Mouse (Mus musculus): ENCODE measurements at regions not wholly inside any gene's neighbourhood (a gene's known extent, or its start where the extent isn't known, plus 50 kb on each side); places are given as distances from the start of the nearest gene placed in this dataset.

- no peak overlapping the region for H3K4me3 ChIP-seq (ENCODE audit: low read depth, low read length)
- ATAC-seq (ENCODE audit: insufficient read depth, low FRiP score, low TSS enrichment) = no peak
Observed at GRCm38 (mm10) chr7:36317466-36318212, 380.3 kb upstream of the Tshz3 start.

GRCm38 (mm10) chr7:36313751-36314150 lies 384.2 kb upstream of the Tshz3 start:
- 89% methylated on average over 1 of the region's 1 CpGs for WGBS
- H3K4me3 ChIP-seq (ENCODE audit: low read depth, low read length) = no peak overlapping the region
- H3K27ac ChIP-seq (ENCODE audit: low read depth, low read length) = no peak overlapping the region
- ATAC-seq (ENCODE audit: insufficient read depth, low FRiP score, low TSS enrichment) (no peak), DNase-seq (ENCODE audit: low spot score) (no peak)
- H3K36me3 ChIP-seq (ENCODE audit: control insufficient read depth, insufficient read depth, low read length) = no peaks in the 10 kb centered on the region
- no peak overlapping the region for H3K9ac ChIP-seq (ENCODE audit: low read length)
- H3K9me3 ChIP-seq (ENCODE audit: control insufficient read depth, low read length) = no peaks in the 10 kb centered on the region
- H3K27me3 ChIP-seq (ENCODE audit: control insufficient read depth, insufficient read depth, low read length) = no peaks in the 10 kb centered on the region
- no peaks in the 10 kb centered on the region for H3K4me1 ChIP-seq (ENCODE audit: control insufficient read depth, insufficient read depth, low read length)
- no peak overlapping the region for H3K4me2 ChIP-seq (ENCODE audit: low read depth)

More at GRCm38 (mm10) chr7:36317466-36318212, 380.3 kb upstream of the Tshz3 start:
- DNase-seq (ENCODE audit: low spot score) = peak; percentile 13
- no peaks in the 10 kb centered on the region for H3K4me1 ChIP-seq (ENCODE audit: control insufficient read depth, insufficient read depth, low read length)
- 36% methylated on average over 3 of the region's 3 CpGs for WGBS
- no peak overlapping the region for H3K27ac ChIP-seq (ENCODE audit: low read depth, low read length)
- no peak overlapping the region for H3K9ac ChIP-seq (ENCODE audit: low read length)
- no peaks in the 10 kb centered on the region for H3K36me3 ChIP-seq (ENCODE audit: control insufficient read depth, insufficient read depth, low read length)
- H3K27me3 ChIP-seq (ENCODE audit: control insufficient read depth, insufficient read depth, low read length) = no peaks in the 10 kb centered on the region
- H3K4me2 ChIP-seq (ENCODE audit: low read depth) = no peak overlapping the region
- H3K9me3 ChIP-seq (ENCODE audit: control insufficient read depth, low read length) = no peaks in the 10 kb centered on the region

- no peak overlapping the region for H3K9ac ChIP-seq (ENCODE audit: low read length)
- no peak for DNase-seq (ENCODE audit: low spot score)
- no peaks in the 10 kb centered on the region for H3K36me3 ChIP-seq (ENCODE audit: control insufficient read depth, insufficient read depth, low read length)
- H3K4me1 ChIP-seq (ENCODE audit: control insufficient read depth, insufficient read depth, low read length) = no peaks in the 10 kb centered on the region
- no peak for ATAC-seq (ENCODE audit: insufficient read depth, low FRiP score, low TSS enrichment)
- WGBS = 90% methylated on average over 5 of the region's 5 CpGs
- no peak overlapping the region for H3K4me2 ChIP-seq (ENCODE audit: low read depth)
- H3K9me3 ChIP-seq (ENCODE audit: control insufficient read depth, low read length) = no peaks in the 10 kb centered on the region
- no peaks in the 10 kb centered on the region for H3K27me3 ChIP-seq (ENCODE audit: control insufficient read depth, insufficient read depth, low read length)
- H3K4me3 ChIP-seq (ENCODE audit: low read depth, low read length) = no peak overlapping the region
- no peak overlapping the region for H3K27ac ChIP-seq (ENCODE audit: low read depth, low read length)
Observed at GRCm38 (mm10) chr7:36309761-36310605, 387.9 kb upstream of the Tshz3 start.

- Histone ChIP-seq H3K27me3 (ENCODE audit: control insufficient read depth, insufficient read depth, low read length) (no peaks in the 10 kb centered on the region), H3K4me3 (ENCODE audit: low read depth, low read length) (no peak overlapping the region), H3K4me1 (ENCODE audit: control insufficient read depth, insufficient read depth, low read length) (no peaks in the 10 kb centered on the region), H3K9ac (ENCODE audit: low read length) (no peak overlapping the region), H3K36me3 (ENCODE audit: control insufficient read depth, insufficient read depth, low read length) (no peaks in the 10 kb centered on the region), H3K4me2 (ENCODE audit: low read depth) (no peak overlapping the region), H3K9me3 (ENCODE audit: control insufficient read depth, low read length) (no peaks in the 10 kb centered on the region), H3K27ac (ENCODE audit: low read depth, low read length) (no peak overlapping the region)
- 90% methylated on average over 9 of the region's 9 CpGs for WGBS
- DNase-seq (ENCODE audit: low spot score) = no peak
- no peak for ATAC-seq (ENCODE audit: insufficient read depth, low FRiP score, low TSS enrichment)
Observed at GRCm38 (mm10) chr7:36308726-36309125, 389.2 kb upstream of the Tshz3 start.

GRCm38 (mm10) chr7:36308106-36308620 lies 389.8 kb upstream of the Tshz3 start:
- Histone ChIP-seq H3K27me3 (ENCODE audit: control insufficient read depth, insufficient read depth, low read length) (no peaks in the 10 kb centered on the region), H3K4me3 (ENCODE audit: low read depth, low read length) (no peak overlapping the region), H3K27ac (ENCODE audit: low read depth, low read length) (no peak overlapping the region), H3K4me1 (ENCODE audit: control insufficient read depth, insufficient read depth, low read length) (no peaks in the 10 kb centered on the region), H3K9ac (ENCODE audit: low read length) (no peak overlapping the region), H3K9me3 (ENCODE audit: control insufficient read depth, low read length) (no peaks in the 10 kb centered on the region), H3K36me3 (ENCODE audit: control insufficient read depth, insufficient read depth, low read length) (no peaks in the 10 kb centered on the region), H3K4me2 (ENCODE audit: low read depth) (no peak overlapping the region)
- 85% methylated on average over 10 of the region's 10 CpGs for WGBS
- DNase-seq (ENCODE audit: low spot score) (no peak), ATAC-seq (ENCODE audit: insufficient read depth, low FRiP score, low TSS enrichment) (no peak)

GRCm38 (mm10) chr7:36277275-36277674 lies 420.6 kb upstream of the Tshz3 start:
- no peak overlapping the region for H3K27ac ChIP-seq (ENCODE audit: low read depth, low read length)
- ATAC-seq (ENCODE audit: insufficient read depth, low FRiP score, low TSS enrichment) = no peak
- no peaks in the 10 kb centered on the region for H3K36me3 ChIP-seq (ENCODE audit: control insufficient read depth, insufficient read depth, low read length)
- H3K4me1 ChIP-seq (ENCODE audit: control insufficient read depth, insufficient read depth, low read length) = no peaks in the 10 kb centered on the region
- H3K9ac ChIP-seq (ENCODE audit: low read length) = no peak overlapping the region
- H3K9me3 ChIP-seq (ENCODE audit: control insufficient read depth, low read length) = no peaks in the 10 kb centered on the region
- no peak overlapping the region for H3K4me3 ChIP-seq (ENCODE audit: low read depth, low read length)
- no peak for DNase-seq (ENCODE audit: low spot score)
- no peaks in the 10 kb centered on the region for H3K27me3 ChIP-seq (ENCODE audit: control insufficient read depth, insufficient read depth, low read length)
- H3K4me2 ChIP-seq (ENCODE audit: low read depth) = no peak overlapping the region

GRCm38 (mm10) chr7:36268966-36269365 lies 429.0 kb upstream of the Tshz3 start:
- H3K9me3 ChIP-seq (ENCODE audit: control insufficient read depth, low read length) = no peaks in the 10 kb centered on the region
- H3K36me3 ChIP-seq (ENCODE audit: control insufficient read depth, insufficient read depth, low read length) = no peaks in the 10 kb centered on the region
- no peak overlapping the region for H3K4me2 ChIP-seq (ENCODE audit: low read depth)
- ATAC-seq (ENCODE audit: insufficient read depth, low FRiP score, low TSS enrichment) (no peak), DNase-seq (ENCODE audit: low spot score) (no peak)
- no peak overlapping the region for H3K4me3 ChIP-seq (ENCODE audit: low read depth, low read length)
- H3K27ac ChIP-seq (ENCODE audit: low read depth, low read length) = no peak overlapping the region
- H3K4me1 ChIP-seq (ENCODE audit: control insufficient read depth, insufficient read depth, low read length) = no peaks in the 10 kb centered on the region
- 37% methylated on average over 5 of the region's 5 CpGs for WGBS
- H3K9ac ChIP-seq (ENCODE audit: low read length) = no peak overlapping the region
- no peaks in the 10 kb centered on the region for H3K27me3 ChIP-seq (ENCODE audit: control insufficient read depth, insufficient read depth, low read length)

- Histone ChIP-seq H3K4me3 (ENCODE audit: low read depth, low read length) (no peak overlapping the region), H3K9me3 (ENCODE audit: control insufficient read depth, low read length) (no peaks in the 10 kb centered on the region), H3K9ac (ENCODE audit: low read length) (no peak overlapping the region), H3K27me3 (ENCODE audit: control insufficient read depth, insufficient read depth, low read length) (no peaks in the 10 kb centered on the region), H3K36me3 (ENCODE audit: control insufficient read depth, insufficient read depth, low read length) (no peaks in the 10 kb centered on the region), H3K4me2 (ENCODE audit: low read depth) (no peak overlapping the region), H3K27ac (ENCODE audit: low read depth, low read length) (no peak overlapping the region), H3K4me1 (ENCODE audit: control insufficient read depth, insufficient read depth, low read length) (no peaks in the 10 kb centered on the region)
- DNase-seq (ENCODE audit: low spot score) = no peak
- ATAC-seq (ENCODE audit: insufficient read depth, low FRiP score, low TSS enrichment) = no peak
- WGBS = 90% methylated on average over 7 of the region's 7 CpGs
Observed at GRCm38 (mm10) chr7:36265163-36265823, 432.6 kb upstream of the Tshz3 start.
